Mouse (Mus musculus) urinary bladder, postnatal 4 days (tissue): Measurements from ENCODE around the gene Zfp354b.

Experiments
- DNase-seq, 2 experiments: peaks; one replicate each; pipeline ENCODE4 v3.0.0; 2021 to 2022; ENCODE audit warnings: low spot score in 2 of 2

The Zfp354b gene

GRCm38 (mm10) chr11:50886231-50886932, 45.1 kb downstream of the Zfp354b start:
- DNase-seq = no peak

GRCm38 (mm10) chr11:50883756-50884155, 47.7 kb downstream of the Zfp354b start:
- DNase-seq = no peak

GRCm38 (mm10) chr11:50878641-50879040, 52.8 kb downstream of the Zfp354b start:
- DNase-seq = no peak
